Mouse (Mus musculus) thymus, postnatal 4 days (tissue): Measurements from ENCODE around the gene Skap2.

Experiments
- DNase-seq: peaks from one replicate; pipeline ENCODE4 v3.0.0; 2021

Skap2 gene

DNA sequence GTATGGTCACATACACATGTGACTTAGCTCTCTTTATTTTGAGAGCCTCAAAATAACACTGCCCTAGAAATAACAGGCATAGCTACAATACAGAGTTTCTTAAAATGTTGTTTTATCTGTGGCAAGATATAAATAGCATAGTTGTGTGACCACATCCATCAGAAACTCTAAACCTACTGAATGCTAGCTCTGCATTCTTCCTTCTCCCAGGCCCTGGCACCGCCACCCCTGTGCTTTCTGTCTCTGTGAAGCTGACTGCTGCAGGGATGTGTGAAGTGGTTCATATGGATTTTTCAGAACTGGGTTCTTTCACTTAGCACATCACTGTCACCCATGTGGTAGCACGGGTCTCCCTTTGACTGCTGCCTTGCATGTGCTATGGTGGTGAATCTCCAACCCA lies 179.0 kb downstream of the Skap2 start:
- DNase-seq = no peak

- no peak for DNase-seq
Observed at GRCm38 (mm10) chr6:51825621-51826021, 186.7 kb downstream of the Skap2 start.

GRCm38 (mm10) chr6:51824136-51824830 lies 188.1 kb downstream of the Skap2 start:
- no peak for DNase-seq

DNA sequence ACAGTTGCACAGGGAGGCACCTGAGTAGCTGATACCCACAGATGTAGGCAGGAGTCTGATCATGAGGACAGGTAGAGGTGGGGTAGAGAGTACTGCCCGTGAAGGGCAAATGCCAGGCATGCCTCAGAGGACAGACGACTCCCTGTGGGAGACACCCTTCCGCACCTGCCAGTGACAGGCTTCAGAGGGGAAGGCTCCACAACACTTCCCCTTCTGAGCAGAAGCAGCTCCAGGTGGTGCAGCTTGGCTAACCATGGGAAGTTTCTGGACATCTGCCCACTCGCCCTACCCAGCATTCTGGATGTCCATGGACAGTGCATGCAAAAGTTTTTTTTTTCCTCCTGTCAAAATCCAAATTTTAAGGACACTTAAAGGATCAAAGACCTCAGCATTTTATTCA lies 190.3 kb downstream of the Skap2 start:
- DNase-seq = no peak

DNA sequence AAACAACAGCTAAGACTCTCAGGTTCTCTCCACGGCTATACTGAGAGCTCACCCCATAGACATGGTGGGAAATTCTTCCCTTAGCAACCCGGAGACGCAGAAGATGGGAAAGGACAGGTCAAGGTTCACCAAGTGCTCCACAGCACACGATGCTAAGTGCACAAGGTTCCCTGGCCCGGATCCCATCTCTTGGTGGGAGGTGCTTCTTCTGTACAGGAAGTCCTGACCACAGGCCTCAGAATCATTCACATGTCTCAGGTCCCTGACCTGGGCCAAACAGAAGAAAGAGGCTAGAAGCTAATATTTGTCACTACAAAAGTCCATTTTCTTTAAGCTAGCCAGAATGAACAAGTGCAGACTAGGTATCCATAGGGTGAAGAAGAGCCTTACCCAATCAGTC lies 191.5 kb downstream of the Skap2 start:
- DNase-seq = no peak

- no peak for DNase-seq
Observed at GRCm38 (mm10) chr6:51816892-51817621, 195.3 kb downstream of the Skap2 start.

- no peak for DNase-seq
Observed at GRCm38 (mm10) chr6:51810906-51811305, 201.4 kb downstream of the Skap2 start.

DNA sequence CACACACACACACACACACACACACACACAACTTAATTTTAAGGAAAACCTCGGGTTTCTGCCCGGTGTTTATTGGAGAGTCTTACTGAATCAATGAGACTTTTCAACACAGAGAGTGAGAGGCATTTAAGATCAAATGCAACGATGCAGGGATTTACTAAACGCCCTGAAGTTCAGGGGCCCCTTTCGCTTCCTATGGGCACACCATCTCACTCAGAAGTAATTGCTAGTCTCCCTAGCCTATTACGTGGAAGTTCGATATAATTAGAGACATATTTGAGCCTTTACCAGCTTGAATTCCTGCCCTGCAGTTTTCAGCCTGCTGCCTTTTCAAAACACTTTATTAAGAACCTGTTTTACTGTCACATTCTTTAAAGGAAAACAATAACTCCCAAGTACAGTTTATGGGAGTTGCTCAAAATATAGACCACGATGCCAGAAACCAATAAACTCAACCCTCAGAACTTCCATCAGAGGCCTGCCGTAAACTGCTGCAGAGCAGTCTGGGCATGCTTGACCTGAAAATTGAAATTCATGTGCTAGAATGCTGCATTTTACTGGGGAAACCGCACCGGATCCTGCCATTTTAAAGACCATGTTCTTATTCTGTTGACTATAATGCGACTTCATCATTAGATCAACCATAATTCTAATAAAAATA lies 203.1 kb downstream of the Skap2 start:
- DNase-seq = no peak

- no peak for DNase-seq
Observed at GRCm38 (mm10) chr6:51808011-51808410, 204.3 kb downstream of the Skap2 start.
